Mouse (Mus musculus) adrenal gland, adult 18-20 months (tissue): Measurements from ENCODE around the gene Mrm1. TPM values are rescaled to one million over a fixed set of nuclear protein-coding genes. Genes with fewer than 3 reads are reported as not detected.
"Not testable (repeated sequence)": the region's sequence is repeated elsewhere in the genome, so short reads cannot be mapped to it uniquely, and the experiment has no call there.

Experiments
- DNase-seq, 2 experiments: peaks; one replicate each; pipeline ENCODE4 v3.0.0; 2021 to 2022; ENCODE audit warnings: low spot score in 2 of 2
- long read RNA-seq, 2 experiments: library from polyadenylated mRNA; stranded (forward); transcript quantifications; one replicate each; pipeline ENCODE4 v2.0.0; 2021
- total RNA-seq, 2 experiments: library from RNA; stranded (reverse); gene quantifications; 1 replicate in 1 of 2; 2 replicates in 1 of 2; pipeline ENCODE4 v1.2.3; 2021

Gene Mrm1
- 10 to 100 TPM; 14.2 to 22.6 TPM for total RNA-seq
- long read RNA-seq, experiment 1, transcript Mrm1-201 (5 exons, 2,477 nt) = major isoform, 13 of 18 reads
- long read RNA-seq, experiment 1, partial matches to known transcripts = 4 of 18 reads
- long read RNA-seq, experiment 1, other reads (novel, unspliced or antisense) = 1 of 18 reads
- long read RNA-seq, experiment 2, transcript Mrm1-201 (5 exons, 2,477 nt) = major isoform, 53 of 66 reads
- long read RNA-seq, experiment 2, partial matches to known transcripts = 9 of 66 reads
- long read RNA-seq, experiment 2, other reads (novel, unspliced or antisense) = 4 of 66 reads

DNA sequence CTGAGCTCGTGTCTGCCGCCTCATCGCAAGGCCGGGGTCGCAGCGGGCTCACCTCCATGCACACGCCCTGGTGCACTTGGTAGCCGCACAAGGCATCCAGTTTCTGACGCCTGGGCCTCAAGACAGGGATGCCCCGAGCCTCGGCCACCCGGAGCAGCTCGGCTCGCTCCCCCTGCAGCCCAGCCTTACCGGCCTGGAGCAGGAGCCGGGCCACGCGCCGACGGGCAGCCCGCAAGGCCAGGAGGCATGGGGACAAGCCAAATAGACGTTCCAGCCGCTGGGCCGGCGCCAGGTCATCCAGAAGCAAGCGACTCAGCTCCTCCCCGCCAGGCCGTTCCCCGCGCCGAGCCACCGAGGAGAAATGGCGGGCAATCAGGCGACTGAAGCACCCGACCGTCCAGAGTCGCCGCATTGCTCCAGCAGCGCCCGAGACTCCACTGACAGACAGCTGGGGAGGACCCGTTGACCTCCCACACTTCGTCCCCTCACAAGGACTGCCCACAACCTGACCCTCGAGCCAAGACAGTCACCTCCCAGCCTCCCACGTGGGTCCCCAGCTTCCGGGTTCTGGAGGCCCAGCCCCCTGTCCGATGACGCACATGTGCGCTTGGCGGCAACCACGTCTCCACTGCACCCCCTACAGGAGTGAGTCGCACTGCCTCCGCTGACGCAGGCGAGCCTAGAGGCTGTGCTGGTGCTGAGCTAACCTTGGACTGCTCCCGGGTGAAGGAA lies at the start of gene Mrm1:
Gene Mrm1 (minus strand): TSS at position 555 of the 732 bp plus-strand sequence.
- DNase-seq = peak; percentile 95

DNA sequence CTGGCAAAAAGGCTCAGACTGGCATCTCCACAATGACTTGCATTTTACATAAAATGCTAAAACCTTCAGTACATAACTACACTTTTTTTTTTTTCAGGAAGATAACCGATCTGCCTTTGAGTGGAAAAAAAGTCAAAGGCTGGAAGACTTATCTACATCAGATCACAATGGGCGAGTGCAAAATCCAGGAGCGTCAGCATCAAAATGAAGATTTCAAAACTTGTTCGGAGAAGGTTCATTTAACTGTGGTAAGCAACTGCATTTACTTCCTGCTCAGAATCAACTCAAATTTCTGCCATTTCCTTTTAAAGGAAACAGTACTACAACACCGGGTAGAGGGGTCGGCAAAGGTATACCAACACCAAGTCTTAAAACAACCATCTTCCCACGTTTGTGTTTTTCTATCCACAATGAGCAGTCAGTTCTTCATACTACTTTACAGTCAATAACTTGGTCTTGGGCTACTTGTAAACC lies 49.5 kb upstream of the Mrm1 start:
- no peak for DNase-seq

GRCm38 (mm10) chr11:84867586-84867985 lies 48.3 kb upstream of the Mrm1 start:
- no peak for DNase-seq

- no peak for DNase-seq
Observed at GRCm38 (mm10) chr11:84865268-84865667, 46.0 kb upstream of the Mrm1 start.

- DNase-seq = no peak
Observed at GRCm38 (mm10) chr11:84855285-84855684, 36.0 kb upstream of the Mrm1 start.

DNA sequence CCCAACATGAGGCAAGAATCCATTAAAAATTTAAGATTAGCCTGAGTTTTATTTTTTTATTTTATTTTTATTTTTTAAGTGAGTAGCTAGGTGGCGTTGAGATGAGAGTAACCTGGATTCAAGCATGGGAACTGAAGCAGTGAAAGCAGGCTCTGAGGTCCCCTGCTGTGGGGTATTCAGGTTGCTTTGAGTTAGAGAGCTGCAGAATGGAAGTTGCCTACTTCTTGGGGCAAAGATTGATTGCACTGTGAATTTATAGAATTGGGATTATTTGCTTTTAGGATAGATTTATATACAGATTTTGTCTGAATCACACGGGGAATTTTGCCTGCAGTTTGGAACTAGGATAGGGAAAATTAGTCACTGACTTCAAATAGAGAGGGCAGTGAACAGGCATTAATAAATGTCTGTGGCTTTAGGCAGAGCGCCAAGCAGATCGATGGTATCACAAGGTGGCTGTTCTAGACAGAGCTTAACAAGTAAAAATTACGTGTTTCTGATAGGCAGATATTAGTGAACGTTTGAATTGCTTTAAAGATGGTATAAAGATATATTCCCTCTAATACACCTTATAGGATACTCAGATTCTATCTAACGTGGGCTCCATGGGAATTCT lies 28.3 kb upstream of the Mrm1 start:
- DNase-seq = peak in 1 of 2 experiments; percentile 20

DNA sequence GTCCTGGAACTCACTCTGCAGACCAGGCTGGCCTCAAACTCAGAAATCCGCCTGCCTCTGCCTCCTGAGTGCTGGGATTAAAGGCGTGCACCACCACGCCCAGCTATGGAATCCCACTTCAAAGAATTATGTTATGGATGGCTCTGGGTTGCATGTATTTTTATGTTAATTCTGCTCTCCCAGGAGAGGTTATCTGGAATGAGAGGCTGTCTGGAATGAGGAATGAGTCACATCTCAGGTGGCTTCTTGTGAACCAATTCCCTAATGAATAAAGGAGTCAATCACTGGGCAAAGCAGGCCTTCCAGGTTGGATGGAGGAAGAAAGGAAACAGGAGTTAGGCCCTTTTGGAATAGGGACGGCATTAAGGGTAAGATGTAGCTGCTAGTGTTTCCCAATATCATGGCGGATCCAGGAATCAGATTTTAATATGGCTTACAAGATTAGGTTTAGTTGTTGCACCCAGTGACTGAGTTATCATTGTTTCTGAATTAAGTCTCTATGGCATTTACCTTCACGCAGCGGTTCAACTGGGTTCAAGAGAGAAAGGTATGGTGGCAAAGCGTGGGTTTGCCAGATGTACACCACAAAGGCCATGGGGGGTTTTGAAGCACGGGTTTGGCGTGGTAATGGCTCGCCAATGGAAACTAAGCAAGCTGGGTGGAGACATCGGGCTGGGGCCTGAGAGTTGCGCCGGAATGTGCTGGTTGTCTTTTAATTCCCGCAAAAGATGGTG lies 27.6 kb upstream of the Mrm1 start:
- no peak for DNase-seq

- no peak for DNase-seq
Observed at GRCm38 (mm10) chr11:84839330-84839729, 20.0 kb upstream of the Mrm1 start.

- DNase-seq = not testable (repeated sequence)
Observed at GRCm38 (mm10) chr11:84829495-84829894, 10.2 kb upstream of the Mrm1 start.

DNA sequence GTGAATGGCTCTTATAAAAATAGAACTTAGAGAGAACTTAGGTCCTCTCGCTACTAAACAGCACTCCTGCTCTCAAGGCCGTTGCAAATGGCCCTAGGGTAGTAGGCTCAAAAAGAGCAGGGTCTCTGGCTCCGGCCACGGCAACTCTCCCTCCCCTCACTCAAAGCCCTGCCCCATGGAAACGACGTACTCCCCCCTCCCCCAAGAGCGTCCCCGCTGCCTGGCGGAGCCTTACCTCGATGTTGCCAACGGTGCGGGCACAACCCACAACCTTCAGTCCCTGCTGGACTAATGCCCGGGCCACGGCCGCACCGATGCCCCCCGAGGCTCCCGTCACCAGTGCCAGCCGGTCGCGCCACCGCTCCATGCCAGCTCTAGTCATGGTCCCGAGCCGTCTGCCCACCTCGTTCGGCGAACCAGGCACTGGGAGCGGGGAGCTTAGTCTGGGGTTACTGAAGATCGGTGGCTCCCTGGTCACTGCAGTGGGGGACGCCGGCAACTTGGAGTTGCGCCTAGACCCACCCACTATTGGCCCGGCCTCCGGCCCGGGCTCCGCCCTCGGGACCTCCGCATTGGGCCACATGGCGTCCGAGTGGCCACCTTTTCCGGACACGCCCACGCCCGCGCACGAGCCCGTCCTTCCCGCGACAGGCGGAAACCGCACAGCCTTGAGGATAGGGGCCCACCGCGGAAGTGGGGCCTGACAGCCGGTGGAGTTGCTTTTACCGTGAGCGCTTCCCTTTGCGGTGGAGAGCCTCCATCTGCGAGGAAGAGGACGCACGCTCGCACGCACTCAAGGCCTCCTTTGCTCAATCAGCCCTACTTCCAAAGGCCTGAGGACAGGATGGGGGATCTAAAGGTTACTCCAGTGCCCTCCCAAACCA lies 9.4 kb upstream of the Mrm1 start, which contains the start of gene Dhrs11:
Gene Dhrs11 (minus strand): TSS at position 479 of the 884 bp plus-strand sequence.
- DNase-seq = peak; percentile 95 to 96

DNA sequence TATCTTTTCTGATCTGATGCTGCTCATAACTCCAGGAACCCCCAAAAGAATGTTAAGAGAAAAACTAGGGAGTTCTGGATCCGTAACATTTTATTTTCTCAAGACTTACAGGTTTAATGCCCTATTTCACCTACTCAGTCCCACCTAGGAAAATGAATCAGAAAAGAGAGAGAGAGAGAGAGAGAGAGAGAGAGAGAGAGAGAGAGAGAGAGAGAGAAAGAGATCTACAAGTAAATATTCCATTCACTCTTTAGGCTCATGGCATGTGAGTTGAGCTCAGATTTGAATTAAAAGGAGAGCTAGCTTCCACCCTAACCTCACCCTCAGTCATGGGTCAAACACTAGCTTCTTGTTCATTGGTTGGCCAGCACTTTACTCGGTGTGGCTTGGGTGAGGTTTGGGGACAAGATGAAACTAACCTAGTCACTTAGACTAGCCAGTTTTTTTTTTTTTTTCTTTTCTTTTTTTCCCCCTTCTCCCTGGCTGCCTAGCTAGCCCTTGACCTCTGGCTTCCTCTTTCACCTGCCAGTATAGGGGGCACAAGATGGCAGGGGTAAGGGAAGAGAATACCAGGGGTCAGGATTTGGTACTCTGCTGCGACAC lies 8.7 kb upstream of the Mrm1 start:
- no peak for DNase-seq

- no peak for DNase-seq
Observed at GRCm38 (mm10) chr11:84827492-84827891, 8.2 kb upstream of the Mrm1 start.

DNA sequence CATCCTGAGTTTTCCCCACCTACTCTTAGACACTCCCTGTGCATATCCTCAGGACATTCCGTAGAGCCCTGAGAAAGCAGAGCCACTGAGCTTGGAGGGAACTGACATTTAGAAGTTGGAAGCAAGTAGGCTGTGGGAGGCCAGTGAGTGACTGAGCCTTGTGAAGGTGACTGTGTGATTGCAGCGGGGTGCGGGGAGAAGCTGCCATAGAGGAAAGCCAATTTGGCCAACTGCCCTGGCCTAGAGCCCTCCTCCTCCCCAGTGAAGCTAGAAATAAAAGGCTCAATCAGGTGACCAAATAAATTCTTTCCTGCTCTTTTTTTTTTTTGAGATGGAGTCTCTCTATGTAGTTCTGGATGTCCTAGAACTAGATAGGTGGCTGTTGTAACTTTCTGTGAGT lies 6.9 kb upstream of the Mrm1 start:
- DNase-seq = peak; percentile 62 to 67

GRCm38 (mm10) chr11:84825261-84825807 lies 6.0 kb upstream of the Mrm1 start:
- DNase-seq = no peak

DNA sequence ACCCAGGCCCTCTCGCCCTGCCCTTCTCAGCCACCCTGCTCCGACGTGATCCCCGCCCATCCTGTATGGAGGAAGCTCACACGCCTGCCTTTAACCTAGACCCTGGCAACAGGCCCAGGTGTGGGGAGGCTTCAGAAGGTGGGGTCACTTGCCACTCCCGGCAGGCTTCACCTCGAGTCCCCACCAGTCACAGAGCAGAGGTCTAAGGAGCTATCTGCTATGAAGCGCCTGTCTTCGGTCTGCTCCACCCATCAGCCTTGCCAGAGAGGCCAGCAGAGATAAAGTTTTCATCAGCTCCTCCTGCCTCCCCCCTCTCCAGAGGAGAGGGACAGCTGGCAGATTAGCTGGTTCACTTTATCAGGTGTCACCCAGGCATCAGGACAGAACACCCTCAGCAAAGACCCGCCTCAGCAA lies 4.2 kb upstream of the Mrm1 start:
- DNase-seq = peak in 1 of 2 experiments; percentile 18

DNA sequence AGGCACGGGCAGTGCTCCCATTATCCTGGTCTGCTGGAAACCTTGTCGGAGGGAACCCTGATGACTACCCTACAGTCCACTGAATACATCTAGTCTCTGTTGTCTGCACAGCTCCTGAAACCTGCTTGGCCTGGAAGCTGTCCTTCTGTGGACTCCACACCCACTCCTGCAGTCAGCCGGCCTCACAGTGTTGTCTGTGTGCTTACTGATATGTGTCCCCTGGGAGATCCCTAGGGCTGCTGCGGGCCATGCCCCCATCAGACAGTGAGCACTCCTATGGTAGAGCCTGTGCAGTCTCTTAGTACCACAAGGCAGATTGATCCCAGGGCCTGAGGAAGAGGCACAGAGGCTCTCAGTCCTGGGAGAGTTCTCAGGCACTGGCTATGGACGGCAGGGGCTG lies 3.2 kb upstream of the Mrm1 start:
- no peak for DNase-seq

DNA sequence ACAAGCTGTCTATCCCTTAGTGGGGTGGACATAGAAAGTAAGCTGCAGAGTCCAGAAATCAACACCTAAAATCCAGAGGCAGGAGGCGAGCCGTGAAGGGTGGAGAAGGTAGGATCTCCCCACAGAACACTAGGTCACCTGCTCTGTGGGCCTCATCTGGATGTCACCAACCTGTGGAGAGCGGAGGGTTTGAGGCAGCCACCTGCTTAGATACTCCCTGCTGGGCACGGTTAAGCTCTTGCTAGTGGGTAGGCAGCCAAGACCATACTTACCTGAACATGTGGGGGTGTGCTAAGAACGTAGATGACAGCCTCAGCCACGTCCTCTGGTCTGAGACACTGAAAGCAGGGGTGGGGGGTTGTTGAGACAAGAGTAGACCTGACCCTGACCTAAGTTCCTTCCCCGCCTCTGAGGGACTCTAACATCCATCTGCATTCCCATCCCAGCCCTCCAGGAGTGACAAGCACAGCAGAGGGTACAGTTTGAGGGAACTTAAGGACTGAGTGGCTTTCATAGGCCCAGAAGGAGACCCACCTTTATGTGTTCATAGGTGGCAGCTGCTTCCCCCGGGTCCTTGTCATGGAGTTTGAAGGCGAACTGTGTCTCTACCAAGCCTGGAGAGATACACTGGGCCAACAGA lies 1.9 kb upstream of the Mrm1 start:
- no peak for DNase-seq

DNA sequence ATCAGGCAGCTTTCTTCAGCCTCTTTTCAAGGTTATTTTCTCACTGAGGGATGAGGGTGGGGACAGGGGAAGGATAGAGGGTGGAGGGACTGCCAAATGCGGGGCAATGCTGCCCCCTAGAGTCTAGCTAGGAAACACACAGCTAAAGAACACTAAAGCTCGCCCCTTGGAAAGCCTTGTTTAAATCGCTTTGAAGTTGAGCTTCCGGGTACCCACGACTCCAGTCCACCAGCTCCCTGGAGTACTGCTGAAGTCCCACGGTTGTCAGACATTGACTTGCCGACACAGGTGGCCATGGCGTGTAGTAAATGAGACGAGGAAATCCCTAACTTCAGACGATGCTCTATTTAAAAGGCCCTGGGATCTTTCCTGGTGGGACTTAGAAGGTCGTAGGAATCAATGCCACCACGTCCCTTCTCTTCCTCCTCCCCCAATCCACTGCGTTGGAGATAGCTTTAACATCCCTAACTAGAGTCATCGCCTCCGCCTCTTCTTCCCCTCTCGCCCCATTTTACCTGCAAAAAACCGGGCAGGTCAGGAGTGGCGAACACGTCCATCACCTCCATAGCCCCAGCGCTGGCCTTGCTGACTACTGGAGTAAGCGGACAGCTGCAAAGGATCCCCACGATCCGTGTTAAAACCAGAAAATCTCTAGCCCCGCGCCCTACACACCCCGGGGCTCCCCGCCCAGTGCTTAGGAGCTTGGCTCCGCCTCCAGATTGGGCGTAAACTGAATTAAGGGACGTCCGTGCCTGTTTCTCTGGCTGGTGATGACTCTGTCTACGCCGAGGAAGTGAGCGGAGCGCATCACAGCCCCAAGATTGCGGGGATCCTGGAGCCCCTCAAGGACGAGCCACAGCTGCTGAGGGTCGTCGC lies 992 bp downstream of the Mrm1 start:
- peak; percentile 76 to 79 for DNase-seq
